Comparison of ENCODE assay signal across 8 mouse cellular contexts in genomic region chr17:63863012-63863630, GRCm38 (mm10). TPM values are rescaled to one million over a fixed set of nuclear protein-coding genes. Genes with fewer than 3 reads are reported as not detected.
A peak's percentile ranks its signal among the peaks of the same experiment; 100 is the strongest.
DNase-seq lines count a peak whose midpoint lies in the region; ATAC-seq and TF ChIP-seq lines count a peak whose summit lies in the region.

Gene Fer, plus strand, starts transcription at chr17:63863062.

- H3K9me3 ChIP-seq in kidney, postnatal 0 days (replicated peaks; ENCODE audit: low read length): no peaks in the 10 kb centered on the region
- H3K9me3 ChIP-seq in forebrain, embryonic 13.5 days (replicated peaks): no peaks in the 10 kb centered on the region
- H3K9me3 ChIP-seq in hindbrain, embryonic 12.5 days (replicated peaks): no peaks in the 10 kb centered on the region
- no peaks in the 10 kb centered on the region for H3K9me3 ChIP-seq in limb, embryonic 15.5 days
- H3K9me3 ChIP-seq in stomach, embryonic 14.5 days (ENCODE audit: control insufficient read depth, low read depth, low read length): no peaks in the 10 kb centered on the region

- WGBS in kidney, postnatal 0 days: under 1% methylated on average over 39 of the region's 41 CpGs
- 2% methylated on average over 41 of the region's 41 CpGs for WGBS in forebrain, embryonic 13.5 days
- WGBS in hindbrain, embryonic 12.5 days: 1% methylated on average over 41 of the region's 41 CpGs
- WGBS in limb, embryonic 15.5 days: under 1% methylated on average over 41 of the region's 41 CpGs
- WGBS in stomach, embryonic 14.5 days: 1% methylated on average over 41 of the region's 41 CpGs

- peak; percentile 52 for ATAC-seq in kidney, postnatal 0 days (replicated peaks; ENCODE audit: low FRiP score, low read depth)
- peak; percentile 46 for ATAC-seq in forebrain, embryonic 13.5 days
- peak; percentile 54 for ATAC-seq in hindbrain, embryonic 12.5 days (ENCODE audit: low FRiP score)
- no peak; the same call in 1 of the 2 replicates for ATAC-seq in limb, embryonic 15.5 days (ENCODE audit: insufficient number of reproducible peaks, low FRiP score, low TSS enrichment, low read depth)
- ATAC-seq in stomach, embryonic 14.5 days (ENCODE audit: insufficient number of reproducible peaks, insufficient read depth, low FRiP score, low read depth): peak; percentile 40

- H3K27me3 ChIP-seq in kidney, postnatal 0 days (ENCODE audit: insufficient read depth, low read length): no peaks in the 10 kb centered on the region
- no peaks in the 10 kb centered on the region; the same call in 1 of the 2 replicates for H3K27me3 ChIP-seq in forebrain, embryonic 13.5 days
- H3K27me3 ChIP-seq in hindbrain, embryonic 12.5 days: peaks cover 5% of the 10 kb centered on the region; the same call in 1 of the 2 replicates
- no peaks in the 10 kb centered on the region for H3K27me3 ChIP-seq in limb, embryonic 15.5 days
- no peaks in the 10 kb centered on the region for H3K27me3 ChIP-seq in stomach, embryonic 14.5 days (ENCODE audit: control insufficient read depth, insufficient read depth, low read length)

- peak within 1 kb of the TSS; percentile 86 for H3K4me2 ChIP-seq in kidney, postnatal 0 days (ENCODE audit: low read length)
- peak within 1 kb of the TSS; percentile 83 for H3K4me2 ChIP-seq in forebrain, embryonic 13.5 days
- peak within 1 kb of the TSS; percentile 83 for H3K4me2 ChIP-seq in hindbrain, embryonic 12.5 days (replicated peaks)
- peak within 1 kb of the TSS; percentile 87 for H3K4me2 ChIP-seq in limb, embryonic 15.5 days
- peak within 1 kb of the TSS; percentile 80 for H3K4me2 ChIP-seq in stomach, embryonic 14.5 days (replicated peaks; ENCODE audit: low read depth, low read length)

- peak within 1 kb of the TSS; percentile 89 for H3K27ac ChIP-seq in kidney, postnatal 0 days
- peak within 1 kb of the TSS; percentile 76 for H3K27ac ChIP-seq in forebrain, embryonic 13.5 days
- peak within 1 kb of the TSS; percentile 92 for H3K27ac ChIP-seq in hindbrain, embryonic 12.5 days
- peak within 1 kb of the TSS; percentile 87 for H3K27ac ChIP-seq in limb, embryonic 15.5 days
- H3K27ac ChIP-seq in stomach, embryonic 14.5 days (ENCODE audit: low read length): peak within 1 kb of the TSS; percentile 59; the same call in 1 of the 2 replicates

- TF ChIP-seq CTCF in kidney, postnatal 0 days (IDR thresholded peaks at IDR 0.05; ENCODE audit: low read depth): no peak

- H3K9ac ChIP-seq in kidney, postnatal 0 days (ENCODE audit: low read depth, low read length): peak within 1 kb of the TSS; percentile 91
- H3K9ac ChIP-seq in forebrain, embryonic 13.5 days: peak within 1 kb of the TSS; percentile 89
- H3K9ac ChIP-seq in hindbrain, embryonic 12.5 days: peak within 1 kb of the TSS; percentile 92
- peak within 1 kb of the TSS; percentile 93 for H3K9ac ChIP-seq in limb, embryonic 15.5 days
- peak within 1 kb of the TSS; percentile 62 for H3K9ac ChIP-seq in stomach, embryonic 14.5 days (replicated peaks; ENCODE audit: low read depth, low read length)

- H3K36me3 ChIP-seq in kidney, postnatal 0 days (ENCODE audit: insufficient read depth, low read length): no peaks in the 10 kb centered on the region
- no peaks in the 10 kb centered on the region for H3K36me3 ChIP-seq in forebrain, embryonic 13.5 days (ENCODE audit: poor library complexity, severe bottlenecking)
- H3K36me3 ChIP-seq in hindbrain, embryonic 12.5 days: no peaks in the 10 kb centered on the region
- H3K36me3 ChIP-seq in limb, embryonic 15.5 days: no peaks in the 10 kb centered on the region
- H3K36me3 ChIP-seq in stomach, embryonic 14.5 days (ENCODE audit: control insufficient read depth, insufficient read depth, low read length): no peaks in the 10 kb centered on the region

- H3K4me3 ChIP-seq in kidney, postnatal 0 days (replicated peaks; ENCODE audit: low read depth, low read length): peak within 1 kb of the TSS; percentile 75
- H3K4me3 ChIP-seq in forebrain, embryonic 13.5 days: peak within 1 kb of the TSS; percentile 86
- peak within 1 kb of the TSS; percentile 61 for H3K4me3 ChIP-seq in hindbrain, embryonic 12.5 days
- peak within 1 kb of the TSS; percentile 98 for H3K4me3 ChIP-seq in limb, embryonic 15.5 days
- H3K4me3 ChIP-seq in stomach, embryonic 14.5 days (ENCODE audit: low read depth, low read length): peak within 1 kb of the TSS; percentile 89

- 0 out of 2 replicates have a peak, but pooled peaks cover 3% of the 10 kb centered on the region for H3K4me1 ChIP-seq in kidney, postnatal 0 days (replicated peaks; ENCODE audit: insufficient read depth, low read length)
- peaks cover 4% of the 10 kb centered on the region; the same call in 1 of the 2 replicates for H3K4me1 ChIP-seq in forebrain, embryonic 13.5 days
- peaks cover 5% of the 10 kb centered on the region; the same call in 1 of the 2 replicates for H3K4me1 ChIP-seq in hindbrain, embryonic 12.5 days
- peaks cover 9% of the 10 kb centered on the region; the same call in 1 of the 2 replicates for H3K4me1 ChIP-seq in limb, embryonic 15.5 days
- H3K4me1 ChIP-seq in stomach, embryonic 14.5 days (ENCODE audit: control insufficient read depth, insufficient read depth, low read length): no peaks in the 10 kb centered on the region

- DNase-seq in kidney, postnatal 0 days (ENCODE audit: low spot score): no peak
- no peak for DNase-seq in kidney, adult 11 months
- DNase-seq in R1 (ENCODE audit: low read depth, low spot score): peak; percentile 49
- no peak for DNase-seq in cerebellum, postnatal 25 days

RNA-seq across cellular contexts. Expression of gene Fer, which starts in this region (rescaled TPM):
- polyA plus RNA-seq in kidney, postnatal 0 days (2015; fragmentation: Nextera tagmentation; extraction: Ambion mirVana): 24.1 and 26.2 TPM in 2 replicates
- 30.0 and 33.9 TPM in 2 replicates for polyA plus RNA-seq in forebrain, embryonic 13.5 days (2015; fragmentation: Nextera tagmentation; extraction: Ambion mirVana)
- 33.1 and 39.9 TPM in 2 replicates for polyA plus RNA-seq in hindbrain, embryonic 12.5 days (2016; fragmentation: Nextera tagmentation; extraction: Ambion mirVana)
- polyA plus RNA-seq in limb, embryonic 15.5 days (2015; fragmentation: Nextera tagmentation; extraction: Ambion mirVana): 36.6 and 37.1 TPM in 2 replicates
- 33.9 and 34.3 TPM in 2 replicates for polyA plus RNA-seq in stomach, embryonic 14.5 days (2014; fragmentation: Nextera tagmentation; extraction: Ambion mirVana)
